Mouse (Mus musculus) T-helper 1 cell (primary cell): ENCODE data around the gene Hmx1.

Experiments used
- in situ Hi-C: fragments of 300-600 bp; cut with MboI, MseI; formaldehyde crosslinking; loops from one replicate; pipeline ENCODE4 v1.15.1; 2025; ENCODE audit warnings: high pct_unique_total_duplicates

Hmx1 gene

GRCm38 (mm10) chr5:35397642-35398309 is 8.9 kb downstream of the Hmx1 start:
- in situ Hi-C loops = no loop called here

GRCm38 (mm10) chr5:35398310-35398910 is 9.5 kb downstream of the Hmx1 start:
- in situ Hi-C loops = no loop called here

- in situ Hi-C loops = no loop called here
Observed at GRCm38 (mm10) chr5:35399061-35399460, 10.2 kb downstream of the Hmx1 start.

- in situ Hi-C loops = no loop called here
Observed at GRCm38 (mm10) chr5:35399704-35400320, 10.9 kb downstream of the Hmx1 start.

GRCm38 (mm10) chr5:35401240-35401639 is 12.3 kb downstream of the Hmx1 start:
- in situ Hi-C loops = no loop called here

- in situ Hi-C loops = no loop called here
Observed at GRCm38 (mm10) chr5:35407411-35407930, 18.6 kb downstream of the Hmx1 start.

GRCm38 (mm10) chr5:35411028-35411427 is 22.1 kb downstream of the Hmx1 start:
- in situ Hi-C loops = no loop called here

GRCm38 (mm10) chr5:35412833-35413232 is 23.9 kb downstream of the Hmx1 start:
- in situ Hi-C loops = no loop called here

- in situ Hi-C loops = no loop called here
Observed at GRCm38 (mm10) chr5:35417707-35418106, 28.8 kb downstream of the Hmx1 start.

GRCm38 (mm10) chr5:35421622-35422021 is 32.7 kb downstream of the Hmx1 start:
- in situ Hi-C loops = no loop called here

- in situ Hi-C loops = no loop called here
Observed at GRCm38 (mm10) chr5:35425218-35425617, 36.3 kb downstream of the Hmx1 start.

- in situ Hi-C loops = no loop called here
Observed at GRCm38 (mm10) chr5:35427901-35428300, 39.0 kb downstream of the Hmx1 start.

- in situ Hi-C loops = no loop called here
Observed at GRCm38 (mm10) chr5:35428421-35428820, 39.5 kb downstream of the Hmx1 start.

- in situ Hi-C loops = no loop called here
Observed at GRCm38 (mm10) chr5:35432098-35432497, 43.2 kb downstream of the Hmx1 start.

- in situ Hi-C loops = no loop called here
Observed at GRCm38 (mm10) chr5:35434038-35434437, 45.1 kb downstream of the Hmx1 start.

GRCm38 (mm10) chr5:35434703-35435102 is 45.8 kb downstream of the Hmx1 start:
- in situ Hi-C loops = no loop called here

GRCm38 (mm10) chr5:35438805-35439204 is 49.9 kb downstream of the Hmx1 start:
- in situ Hi-C loops = no loop called here

- in situ Hi-C loops = no loop called here
Observed at GRCm38 (mm10) chr5:35440459-35440858, 51.6 kb downstream of the Hmx1 start.

GRCm38 (mm10) chr5:35441411-35441810 is 52.5 kb downstream of the Hmx1 start:
- in situ Hi-C loops = no loop called here

- in situ Hi-C loops = no loop called here
Observed at GRCm38 (mm10) chr5:35444731-35445130, 55.8 kb downstream of the Hmx1 start.

- in situ Hi-C loops = no loop called here
Observed at GRCm38 (mm10) chr5:35447656-35448443, 58.9 kb downstream of the Hmx1 start.
